8 mouse cellular contexts compared by ENCODE assay signal in the genomic region with DNA sequence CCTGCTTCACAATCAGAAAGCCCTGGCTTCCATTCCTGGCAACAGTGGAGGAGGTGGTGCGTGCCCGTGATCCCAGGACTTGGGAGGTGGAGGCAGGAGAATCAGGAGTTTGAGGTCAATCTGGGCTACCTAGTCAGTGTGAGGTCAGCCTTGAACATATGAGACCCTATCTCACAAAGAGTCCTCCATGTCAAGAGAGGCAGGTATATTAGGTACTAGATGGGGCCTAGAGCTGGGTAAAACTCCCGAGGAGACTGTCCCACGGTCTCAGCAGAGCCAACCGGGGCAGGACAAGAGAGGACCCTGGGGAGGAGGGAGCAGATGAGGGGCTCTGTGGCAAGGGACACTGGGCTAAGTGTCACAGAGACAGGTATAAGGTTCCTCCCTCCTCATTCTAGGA. TPM values are rescaled to one million over a fixed set of nuclear protein-coding genes. Genes with fewer than 3 reads are reported as not detected.
DNase-seq lines count a peak whose midpoint lies in the region; ATAC-seq and TF ChIP-seq lines count a peak whose summit lies in the region.
"Had no signal": no experiment of that assay in that cellular context is flagged by ENCODE, and none has a peak within 500 bp of the region (broad histone marks: within the 10 kb centered on the region; RNA-seq: fewer than 3 reads in every experiment).

No protein-coding gene starts in this region.

- no peak for DNase-seq in hindbrain, embryonic 11.5 days (ENCODE audit: low spot score)
- no peak for DNase-seq in midbrain, embryonic 10.5 days (ENCODE audit: low spot score)
- DNase-seq in hindbrain, postnatal 0 days (ENCODE audit: low spot score), result no peak
- peak; percentile 17 for DNase-seq in naive thymus-derived CD4-positive, alpha-beta T cell, adult 2 months (ENCODE audit: low read depth)
- no peak for DNase-seq in cerebellum, adult 9-10 months

- H3K9me3 ChIP-seq in hindbrain, embryonic 12.5 days (replicated peaks), result no peaks in the 10 kb centered on the region
- H3K9me3 ChIP-seq in hindbrain, embryonic 11.5 days (ENCODE audit: control insufficient read depth, low read length), result no peaks in the 10 kb centered on the region
- H3K9me3 ChIP-seq in midbrain, embryonic 10.5 days (replicated peaks), result no peaks in the 10 kb centered on the region
- no peaks in the 10 kb centered on the region for H3K9me3 ChIP-seq in midbrain, embryonic 16.5 days (replicated peaks; ENCODE audit: control insufficient read depth, low read length, poor library complexity, severe bottlenecking)
- H3K9me3 ChIP-seq in hindbrain, postnatal 0 days (ENCODE audit: low read length), result no peaks in the 10 kb centered on the region
- H3K9me3 ChIP-seq: limb, embryonic 15.5 days had no signal

- H3K4me2 ChIP-seq in hindbrain, embryonic 12.5 days (replicated peaks), result no peak overlapping the region
- no peak overlapping the region for H3K4me2 ChIP-seq in hindbrain, embryonic 11.5 days (replicated peaks; ENCODE audit: low read depth, low read length)
- no peak overlapping the region for H3K4me2 ChIP-seq in midbrain, embryonic 16.5 days (ENCODE audit: low read length)
- H3K4me2 ChIP-seq in hindbrain, postnatal 0 days (ENCODE audit: low read depth, low read length), result no peak overlapping the region

- TF ChIP-seq CTCF in hindbrain, postnatal 0 days (IDR thresholded peaks at IDR 0.05; ENCODE audit: low read depth), result no peak

- H3K36me3 ChIP-seq in hindbrain, embryonic 12.5 days, result peaks cover 33% of the 10 kb centered on the region
- H3K36me3 ChIP-seq in hindbrain, embryonic 11.5 days (ENCODE audit: control insufficient read depth, insufficient read depth, low read length), result no peaks in the 10 kb centered on the region
- peaks cover 15% of the 10 kb centered on the region for H3K36me3 ChIP-seq in midbrain, embryonic 10.5 days
- peaks cover 5% of the 10 kb centered on the region for H3K36me3 ChIP-seq in midbrain, embryonic 16.5 days (ENCODE audit: control insufficient read depth, insufficient read depth, low read length)
- H3K36me3 ChIP-seq in hindbrain, postnatal 0 days (ENCODE audit: insufficient read depth, low read length), result 0 out of 2 replicates have a peak, but pooled peaks cover 4% of the 10 kb centered on the region

- no peaks in the 10 kb centered on the region for H3K27me3 ChIP-seq in hindbrain, embryonic 12.5 days
- no peaks in the 10 kb centered on the region for H3K27me3 ChIP-seq in hindbrain, embryonic 11.5 days (ENCODE audit: control insufficient read depth, insufficient read depth, low read length)
- H3K27me3 ChIP-seq in midbrain, embryonic 10.5 days (ENCODE audit: low read depth, poor library complexity, severe bottlenecking), result no peaks in the 10 kb centered on the region
- no peaks in the 10 kb centered on the region for H3K27me3 ChIP-seq in midbrain, embryonic 16.5 days (ENCODE audit: control insufficient read depth, insufficient read depth, low read depth, low read length)
- H3K27me3 ChIP-seq in hindbrain, postnatal 0 days (ENCODE audit: insufficient read depth, low read length), result no peaks in the 10 kb centered on the region
- H3K27me3 ChIP-seq: limb, embryonic 15.5 days had no signal

- peak overlapping the region; percentile 92; the same call in 1 of the 2 replicates for H3K27ac ChIP-seq in hindbrain, embryonic 12.5 days
- no peak overlapping the region for H3K27ac ChIP-seq in hindbrain, embryonic 11.5 days (ENCODE audit: low read depth, low read length)
- H3K27ac ChIP-seq in midbrain, embryonic 10.5 days (replicated peaks), result peak overlapping the region; percentile 96
- no peak overlapping the region for H3K27ac ChIP-seq in midbrain, embryonic 16.5 days (ENCODE audit: low read length)
- H3K27ac ChIP-seq in hindbrain, postnatal 0 days, result 0 out of 2 replicates have a peak overlapping the region, but pooled peaks have one; percentile 72

- peak overlapping the region; percentile 61; the same call in 1 of the 2 replicates for H3K9ac ChIP-seq in hindbrain, embryonic 12.5 days
- no peak overlapping the region for H3K9ac ChIP-seq in hindbrain, embryonic 11.5 days (ENCODE audit: low read depth, low read length)
- H3K9ac ChIP-seq in midbrain, embryonic 16.5 days (ENCODE audit: low read depth, low read length), result no peak overlapping the region
- H3K9ac ChIP-seq in hindbrain, postnatal 0 days (replicated peaks; ENCODE audit: low read length), result no peak overlapping the region

- no peak overlapping the region for H3K4me3 ChIP-seq in hindbrain, embryonic 12.5 days
- H3K4me3 ChIP-seq in hindbrain, embryonic 11.5 days (ENCODE audit: low read depth, low read length), result no peak overlapping the region
- H3K4me3 ChIP-seq in midbrain, embryonic 10.5 days, result 0 out of 2 replicates have a peak overlapping the region, but pooled peaks have one; percentile 5
- no peak overlapping the region for H3K4me3 ChIP-seq in midbrain, embryonic 16.5 days (ENCODE audit: low read depth, low read length)
- H3K4me3 ChIP-seq in hindbrain, postnatal 0 days (ENCODE audit: low read length), result no peak overlapping the region
- H3K4me3 ChIP-seq: limb, embryonic 15.5 days had no signal

- 83% methylated on average over 5 of the region's 5 CpGs for WGBS in hindbrain, embryonic 12.5 days
- 86% methylated on average over 5 of the region's 5 CpGs for WGBS in hindbrain, embryonic 11.5 days
- 87% methylated on average over 5 of the region's 5 CpGs for WGBS in midbrain, embryonic 10.5 days
- 94% methylated on average over 5 of the region's 5 CpGs for WGBS in midbrain, embryonic 16.5 days
- 73% methylated on average over 5 of the region's 5 CpGs for WGBS in hindbrain, postnatal 0 days

- peaks cover 46% of the 10 kb centered on the region for H3K4me1 ChIP-seq in hindbrain, embryonic 12.5 days
- H3K4me1 ChIP-seq in hindbrain, embryonic 11.5 days (replicated peaks; ENCODE audit: control insufficient read depth, insufficient read depth, low read length), result peaks cover 16% of the 10 kb centered on the region
- peaks cover 50% of the 10 kb centered on the region for H3K4me1 ChIP-seq in midbrain, embryonic 10.5 days
- peaks cover 15% of the 10 kb centered on the region for H3K4me1 ChIP-seq in midbrain, embryonic 16.5 days (ENCODE audit: control insufficient read depth, insufficient read depth, low read length)
- peaks cover 18% of the 10 kb centered on the region for H3K4me1 ChIP-seq in hindbrain, postnatal 0 days (ENCODE audit: insufficient read depth, low read length)

- ATAC-seq in hindbrain, embryonic 12.5 days (ENCODE audit: low FRiP score), result no peak
- ATAC-seq in hindbrain, embryonic 11.5 days (ENCODE audit: low FRiP score), result no peak
- no peak for ATAC-seq in midbrain, embryonic 16.5 days
- ATAC-seq in hindbrain, postnatal 0 days, result no peak

RNA-seq across cellular contexts. Expression of gene Limk1, which starts 10.9 kb away (rescaled TPM):
- 19.5 and 20.9 TPM in 2 replicates for polyA plus RNA-seq in hindbrain, embryonic 12.5 days (2016; fragmentation: Nextera tagmentation; extraction: Ambion mirVana)
- 12.4 and 14.7 TPM in 2 replicates for polyA plus RNA-seq in hindbrain, embryonic 11.5 days (2014; fragmentation: Nextera tagmentation; extraction: Ambion mirVana)
- 8.0 and 9.8 TPM in 2 replicates for polyA plus RNA-seq in midbrain, embryonic 10.5 days (2016; fragmentation: Nextera tagmentation; extraction: Ambion mirVana)
- 17.8 and 20.1 TPM in 2 replicates for polyA plus RNA-seq in midbrain, embryonic 16.5 days (2015; fragmentation: Nextera tagmentation; extraction: Ambion mirVana)
- total RNA-seq in hindbrain, postnatal 0 days (2014; rRNA removed), result 89.7 and 90.6 TPM in 2 replicates
- 19.7 and 20.4 TPM in 2 replicates for polyA plus RNA-seq in hindbrain, postnatal 0 days (2015; fragmentation: Nextera tagmentation; extraction: Ambion mirVana)

RNA-seq across cellular contexts. Expression of gene Eif4h, which starts 38.2 kb away (rescaled TPM):
- polyA plus RNA-seq in hindbrain, embryonic 12.5 days (2016; fragmentation: Nextera tagmentation; extraction: Ambion mirVana), result 397 and 418 TPM in 2 replicates
- polyA plus RNA-seq in hindbrain, embryonic 11.5 days (2014; fragmentation: Nextera tagmentation; extraction: Ambion mirVana), result 434 and 445 TPM in 2 replicates
- 537 and 556 TPM in 2 replicates for polyA plus RNA-seq in midbrain, embryonic 10.5 days (2016; fragmentation: Nextera tagmentation; extraction: Ambion mirVana)
- 321 and 329 TPM in 2 replicates for polyA plus RNA-seq in midbrain, embryonic 16.5 days (2015; fragmentation: Nextera tagmentation; extraction: Ambion mirVana)
- total RNA-seq in hindbrain, postnatal 0 days (2014; rRNA removed), result 472 and 489 TPM in 2 replicates
- 298 and 304 TPM in 2 replicates for polyA plus RNA-seq in hindbrain, postnatal 0 days (2015; fragmentation: Nextera tagmentation; extraction: Ambion mirVana)

Comparison
In these comparisons a context has a peak if more than half of its experiments do, and no peak if none do; other contexts are left out.
1. H3K27ac ChIP-seq: peak in hindbrain, embryonic 12.5 days (single experiment), midbrain, embryonic 10.5 days (single experiment) and hindbrain, postnatal 0 days (single experiment); none in hindbrain, embryonic 11.5 days (single experiment) and midbrain, embryonic 16.5 days (single experiment).